7 mouse cellular contexts compared by ENCODE assay signal in the genomic region with DNA sequence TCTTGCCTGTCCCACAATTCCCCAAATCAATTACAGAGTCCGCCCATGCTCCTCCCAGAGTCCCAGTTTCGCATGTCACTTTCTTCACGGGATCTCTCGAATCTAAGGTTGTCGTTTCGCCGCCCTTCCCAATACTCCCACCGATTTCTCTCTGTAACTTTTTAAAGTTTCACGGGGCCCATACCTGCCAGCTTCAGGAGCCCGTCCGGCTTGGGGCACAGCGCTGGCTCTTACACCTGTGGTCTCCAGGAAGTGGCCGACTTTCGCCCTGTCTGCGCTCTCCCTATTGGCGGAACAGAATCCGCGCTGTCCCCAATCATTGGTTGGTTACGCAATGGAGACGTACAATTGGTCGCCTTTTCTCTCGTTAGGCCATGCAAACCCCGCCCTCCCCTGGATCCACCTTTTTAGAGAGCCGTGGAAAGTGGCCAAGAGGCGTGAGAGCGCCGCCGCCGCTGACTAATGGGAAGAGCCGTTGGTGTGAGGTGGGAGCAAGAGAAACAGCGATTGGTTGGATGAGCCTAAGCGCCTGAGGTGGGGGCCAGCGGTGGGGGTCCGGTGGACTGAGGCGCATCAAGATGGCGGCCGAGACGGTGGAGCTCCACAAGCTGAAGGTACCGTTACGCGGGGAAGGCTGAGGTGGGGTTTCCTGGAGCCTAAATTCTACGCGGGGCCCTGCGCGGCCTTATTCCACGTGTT. TPM values are rescaled to one million over a fixed set of nuclear protein-coding genes. Genes with fewer than 3 reads are reported as not detected.
DNase-seq lines count a peak whose midpoint lies in the region; ATAC-seq lines count a peak whose summit lies in the region.

Gene Ormdl2 (minus strand): TSS at position 288 of the 699 bp plus-strand sequence.

- H3K27me3 ChIP-seq in embryonic facial prominence, embryonic 11.5 days (ENCODE audit: control insufficient read depth, insufficient read depth, low read length) = no peaks in the 10 kb centered on the region
- H3K27me3 ChIP-seq in limb, embryonic 10.5 days (ENCODE audit: low read depth, poor library complexity, severe bottlenecking) = no peaks in the 10 kb centered on the region
- H3K27me3 ChIP-seq in midbrain, embryonic 13.5 days = no peaks in the 10 kb centered on the region

- no peaks in the 10 kb centered on the region for H3K4me1 ChIP-seq in embryonic facial prominence, embryonic 11.5 days (ENCODE audit: control insufficient read depth, insufficient read depth, low read length)
- H3K4me1 ChIP-seq in limb, embryonic 10.5 days = peaks cover 13% of the 10 kb centered on the region
- H3K4me1 ChIP-seq in midbrain, embryonic 13.5 days (replicated peaks) = peaks cover 24% of the 10 kb centered on the region

- peak within 1 kb of the TSS; percentile 85 for H3K9ac ChIP-seq in embryonic facial prominence, embryonic 11.5 days (replicated peaks; ENCODE audit: low read length)
- H3K9ac ChIP-seq in midbrain, embryonic 13.5 days (replicated peaks) = peak within 1 kb of the TSS; percentile 84

- peak; percentile 100 for ATAC-seq in embryonic facial prominence, embryonic 11.5 days (replicated peaks; ENCODE audit: insufficient number of reproducible peaks, low FRiP score, low TSS enrichment, low read depth)
- ATAC-seq in granulocyte monocyte progenitor cell, adult 5-6 weeks (replicated peaks; ENCODE audit: poor library complexity, severe bottlenecking) = peak; percentile 97
- ATAC-seq in midbrain, embryonic 13.5 days = peak; percentile 100

- under 1% methylated on average over 46 of the region's 46 CpGs for whole genome bisulfite sequencing in embryonic facial prominence, embryonic 11.5 days
- WGBS in limb, embryonic 10.5 days = under 1% methylated on average over 46 of the region's 46 CpGs
- WGBS in midbrain, embryonic 13.5 days = under 1% methylated on average over 46 of the region's 46 CpGs

- H3K4me3 ChIP-seq in embryonic facial prominence, embryonic 11.5 days (ENCODE audit: low read depth, low read length) = peak within 1 kb of the TSS; percentile 87
- peak within 1 kb of the TSS; percentile 84 for H3K4me3 ChIP-seq in limb, embryonic 10.5 days
- H3K4me3 ChIP-seq in midbrain, embryonic 13.5 days (replicated peaks) = peak within 1 kb of the TSS; percentile 94

- peak; percentile 99 for DNase-seq in adrenal gland, postnatal 14 days
- peak; percentile 99 for DNase-seq in embryonic facial prominence, embryonic 11.5 days (ENCODE audit: low spot score)
- DNase-seq in kidney, adult 11 months = peak; percentile 99
- peak; percentile 100 for DNase-seq in limb, embryonic 10.5 days (ENCODE audit: low spot score)
- DNase-seq in spleen, adult 12 weeks (ENCODE audit: low spot score) = peak; percentile 97

- H3K4me2 ChIP-seq in embryonic facial prominence, embryonic 11.5 days (ENCODE audit: low read depth, low read length) = peak within 1 kb of the TSS; percentile 79
- H3K4me2 ChIP-seq in midbrain, embryonic 13.5 days (replicated peaks) = peak within 1 kb of the TSS; percentile 81

- H3K27ac ChIP-seq in embryonic facial prominence, embryonic 11.5 days (replicated peaks; ENCODE audit: low read depth, low read length) = no peak within 1 kb of the TSS
- peak within 1 kb of the TSS; percentile 90 for H3K27ac ChIP-seq in limb, embryonic 10.5 days
- peak within 1 kb of the TSS; percentile 68; the same call in 1 of the 2 replicates for H3K27ac ChIP-seq in midbrain, embryonic 13.5 days

- no peaks in the 10 kb centered on the region for H3K9me3 ChIP-seq in embryonic facial prominence, embryonic 11.5 days (replicated peaks; ENCODE audit: control insufficient read depth, low read length)
- H3K9me3 ChIP-seq in limb, embryonic 10.5 days (replicated peaks) = no peaks in the 10 kb centered on the region
- no peaks in the 10 kb centered on the region for H3K9me3 ChIP-seq in midbrain, embryonic 13.5 days

- H3K36me3 ChIP-seq in embryonic facial prominence, embryonic 11.5 days (replicated peaks; ENCODE audit: control insufficient read depth, insufficient read depth, low read depth, low read length) = peaks cover 6% of the 10 kb centered on the region
- H3K36me3 ChIP-seq in limb, embryonic 10.5 days = peaks cover 63% of the 10 kb centered on the region
- peaks cover 43% of the 10 kb centered on the region for H3K36me3 ChIP-seq in midbrain, embryonic 13.5 days

RNA-seq across cellular contexts. Expression of gene Ormdl2, which starts in this region (rescaled TPM):
- 31.2 and 32.5 TPM in 2 replicates for total RNA-seq in adrenal gland, postnatal 14 days (2021)
- polyA plus RNA-seq in embryonic facial prominence, embryonic 11.5 days (2014; fragmentation: Nextera tagmentation; extraction: Ambion mirVana) = 47.7 and 48.0 TPM in 2 replicates
- total RNA-seq in granulocyte monocyte progenitor cell, adult 5-6 weeks (2014; fragmentation: Nextera tagmentation) = 33.9 and 84.1 TPM in 2 replicates
- 82.4 and 147 TPM in 2 replicates for total RNA-seq in granulocyte monocyte progenitor cell, adult 5-6 weeks (2017)
- polyA plus RNA-seq in limb, embryonic 10.5 days (2016; fragmentation: Nextera tagmentation; extraction: Ambion mirVana) = 52.9 and 62.9 TPM in 2 replicates
- 29.3 and 31.3 TPM in 2 replicates for polyA plus RNA-seq in midbrain, embryonic 13.5 days (2015; fragmentation: Nextera tagmentation; extraction: Ambion mirVana)
